ENCODE assay signal across 19 mouse cellular contexts in genomic region chr2:147386949-147387348, GRCm38 (mm10). TPM values are rescaled to one million over a fixed set of nuclear protein-coding genes. Genes with fewer than 3 reads are reported as not detected.
"Had no signal": no experiment of that assay in that cellular context is flagged by ENCODE, and none has a peak within 500 bp of the region (broad histone marks: within the 10 kb centered on the region; RNA-seq: fewer than 3 reads in every experiment).

No protein-coding gene starts in this region.

- DNase-seq: kidney, adult 11 months; kidney, adult 9 months; kidney, postnatal 14 days; layer of hippocampus, postnatal 36 days; lung, adult 18-20 months; lung, postnatal 4 days; midbrain, embryonic 14.5 days; right cerebral cortex, adult 18-20 months; right cerebral cortex, postnatal 25 days; thymus, adult 18-20 months; thymus, postnatal 14 days had no signal

- H3K9ac ChIP-seq: limb, embryonic 15.5 days; liver, embryonic 14.5 days had no signal

- ATAC-seq: lung, postnatal 0 days had no signal

- H3K36me3 ChIP-seq: limb, embryonic 15.5 days; midbrain, embryonic 10.5 days had no signal

- H3K27ac ChIP-seq: limb, embryonic 15.5 days; liver, embryonic 14.5 days; midbrain, embryonic 10.5 days had no signal

- H3K4me1 ChIP-seq: limb, embryonic 15.5 days; midbrain, embryonic 10.5 days had no signal

- H3K9me3 ChIP-seq: limb, embryonic 15.5 days; midbrain, embryonic 10.5 days had no signal

- H3K4me3 ChIP-seq: limb, embryonic 15.5 days; midbrain, embryonic 10.5 days had no signal

- H3K4me2 ChIP-seq: limb, embryonic 15.5 days had no signal

RNA-seq across cellular contexts. Expression of gene Pax1, which starts 25.2 kb away (rescaled TPM):
- total RNA-seq: layer of hippocampus, postnatal 36 days; left cerebral cortex, adult 8-10 months; left cerebral cortex, postnatal 25 days; megakaryocyte, adult 5-6 weeks had no signal
- polyA plus RNA-seq: liver, embryonic 14.5 days; lung, postnatal 0 days; midbrain, embryonic 14.5 days; small intestine, adult 2 months had no signal
